Mouse (Mus musculus) layer of hippocampus, adult 18-20 months (tissue): Measurements from ENCODE around the gene Trp73. TPM values are rescaled to one million over a fixed set of nuclear protein-coding genes. Genes with fewer than 3 reads are reported as not detected.

Source experiments
- DNase-seq, 2 experiments: peaks; one replicate each; pipeline ENCODE4 v3.0.0; 2022; ENCODE audit warnings: low spot score in 2 of 2
- total RNA-seq, 2 experiments: library from RNA; stranded (reverse); gene quantifications; 2 replicates each; pipeline ENCODE4 v1.2.3; 2021

Trp73 gene
- total RNA-seq, 2 experiments from 2014 or later: 1.9 to 2.5 TPM

DNA sequence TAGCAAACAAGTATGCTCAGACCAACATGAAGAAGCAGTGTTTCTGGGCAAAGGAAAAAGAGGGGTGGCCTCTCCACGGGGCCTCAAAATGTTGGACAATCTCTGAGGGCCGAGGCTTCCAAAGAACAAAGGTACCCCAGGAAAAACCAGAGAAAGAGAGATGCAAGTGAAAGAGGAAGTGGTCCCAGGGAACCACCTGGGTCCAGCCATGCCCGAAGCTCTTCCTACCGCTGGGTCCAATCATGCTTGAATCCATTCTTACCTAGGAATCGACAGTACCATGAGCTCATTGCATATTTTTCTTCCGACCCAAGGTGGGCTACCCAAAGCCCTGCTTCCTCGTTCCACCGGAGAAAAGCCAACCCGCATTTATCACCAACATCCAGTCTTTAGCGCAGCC is 36.1 kb downstream of the Trp73 start:
- DNase-seq: no peak

- DNase-seq: no peak
Measured at GRCm38 (mm10) chr4:154103386-154103785, 36.6 kb downstream of the Trp73 start.

DNA sequence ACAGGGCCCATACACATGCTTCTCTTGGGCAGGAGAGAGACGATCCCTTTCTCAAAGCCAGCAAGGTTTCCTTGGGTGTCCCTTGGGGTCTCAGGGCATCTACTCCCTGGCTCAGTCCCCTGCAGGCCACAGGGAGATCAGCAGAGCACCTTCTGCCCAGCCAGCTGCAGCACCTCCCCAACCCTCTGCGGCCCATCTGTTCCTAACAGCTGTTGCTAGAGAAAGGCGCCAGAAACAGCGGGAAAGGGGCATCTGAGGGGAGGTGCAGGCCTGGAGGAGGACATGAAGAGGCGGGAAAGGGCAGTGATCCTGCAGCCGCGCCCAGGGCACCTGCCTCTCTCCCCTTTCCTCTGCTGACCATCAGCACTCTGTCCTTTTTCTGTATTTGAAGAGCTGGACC is 40.6 kb downstream of the Trp73 start:
- DNase-seq: no peak

- no peak for DNase-seq
Measured at GRCm38 (mm10) chr4:154096111-154096510, 43.9 kb downstream of the Trp73 start.

GRCm38 (mm10) chr4:154093210-154093609 is 46.8 kb downstream of the Trp73 start:
- DNase-seq: peak in 1 of 2 experiments; percentile 39

DNA sequence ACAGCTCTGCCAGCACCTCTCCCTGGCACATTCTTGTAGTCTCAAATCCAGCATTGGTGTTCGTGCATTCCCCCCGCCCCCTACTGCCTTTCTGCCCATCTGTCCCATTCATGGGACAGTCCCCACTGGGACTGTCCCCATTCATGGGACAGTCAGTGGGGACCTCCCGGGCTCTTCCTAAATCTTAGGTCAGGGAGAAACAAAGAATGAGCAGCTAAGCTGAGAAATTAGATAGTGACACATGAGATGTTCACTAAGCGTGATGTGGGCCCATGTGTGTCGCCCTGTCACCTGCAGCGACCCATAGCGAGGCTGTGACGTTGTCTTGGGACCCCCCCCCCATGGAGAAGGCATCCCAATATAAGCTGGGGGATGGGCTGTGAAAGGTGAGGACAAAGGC is 48.7 kb downstream of the Trp73 start:
- no peak for DNase-seq

GRCm38 (mm10) chr4:154089205-154089604 is 50.8 kb downstream of the Trp73 start:
- no peak for DNase-seq

DNA sequence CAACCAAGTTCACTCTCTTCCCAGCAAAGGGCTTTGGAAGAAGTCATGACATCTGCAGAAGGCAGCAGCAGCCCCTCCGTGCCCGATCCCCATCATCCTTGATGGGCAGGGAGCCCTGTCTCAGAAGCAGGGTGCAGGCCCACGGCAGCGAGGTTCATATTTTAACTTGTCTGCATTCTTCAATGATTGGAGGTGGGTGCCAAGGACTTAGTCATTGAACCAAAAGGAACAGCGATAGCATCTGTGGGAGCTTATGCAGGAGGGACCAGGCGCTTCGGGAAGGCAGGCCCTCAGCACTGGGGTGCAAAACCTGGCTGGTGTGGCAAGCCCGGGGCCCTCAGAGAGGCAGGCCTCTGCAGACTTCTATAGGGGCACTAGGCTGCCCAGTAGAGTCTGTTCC is 53.6 kb downstream of the Trp73 start:
- peak in 1 of 2 experiments; percentile 32 for DNase-seq

GRCm38 (mm10) chr4:154085856-154086255 is 54.2 kb downstream of the Trp73 start:
- peak in 1 of 2 experiments; percentile 78 for DNase-seq

GRCm38 (mm10) chr4:154081974-154082373 is 58.0 kb downstream of the Trp73 start:
- DNase-seq: no peak

DNA sequence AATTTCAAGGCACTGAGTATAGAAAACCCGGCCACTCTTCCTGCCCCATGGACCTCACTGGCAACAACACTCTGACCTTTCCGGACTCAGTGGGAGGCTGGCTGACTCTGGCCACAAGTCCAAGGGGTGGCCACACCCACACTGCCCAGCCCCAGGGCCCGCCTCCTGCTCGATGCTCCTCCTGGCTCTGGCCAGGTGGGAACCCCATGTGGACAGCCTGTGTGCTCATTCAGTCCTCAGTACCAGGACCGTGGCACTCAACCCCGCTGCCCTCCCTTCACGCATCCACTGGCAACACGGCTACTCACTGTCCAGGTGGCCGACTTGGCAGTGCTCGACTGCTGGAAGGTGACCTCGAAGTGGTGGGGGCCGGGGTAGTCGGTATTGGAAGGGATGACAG is 59.0 kb downstream of the Trp73 start:
- DNase-seq: no peak

DNA sequence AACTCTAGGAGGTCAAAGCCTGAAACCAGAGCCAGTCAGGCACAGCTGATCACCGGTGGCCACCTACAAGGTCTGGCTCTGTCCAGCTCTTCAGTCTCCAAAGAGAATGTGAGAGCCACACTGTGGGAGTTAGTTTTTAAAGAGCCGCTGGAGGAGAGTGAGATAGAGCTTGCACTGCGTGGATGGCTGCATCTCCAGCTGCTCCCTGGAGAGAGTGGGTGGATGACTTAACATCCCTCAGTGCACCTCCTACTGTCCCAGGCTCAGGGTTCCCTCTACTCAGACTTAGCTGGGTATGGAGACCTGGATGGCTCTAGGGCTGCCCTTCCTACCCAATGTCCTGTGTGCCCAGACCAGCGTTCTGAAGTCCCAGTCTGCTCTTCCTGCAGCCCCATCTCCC is 59.8 kb downstream of the Trp73 start:
- no peak for DNase-seq

- DNase-seq: peak in 1 of 2 experiments; percentile 21
Measured at GRCm38 (mm10) chr4:154071941-154072340, 68.1 kb downstream of the Trp73 start.

GRCm38 (mm10) chr4:154071521-154071920 is 68.5 kb downstream of the Trp73 start:
- no peak for DNase-seq

DNA sequence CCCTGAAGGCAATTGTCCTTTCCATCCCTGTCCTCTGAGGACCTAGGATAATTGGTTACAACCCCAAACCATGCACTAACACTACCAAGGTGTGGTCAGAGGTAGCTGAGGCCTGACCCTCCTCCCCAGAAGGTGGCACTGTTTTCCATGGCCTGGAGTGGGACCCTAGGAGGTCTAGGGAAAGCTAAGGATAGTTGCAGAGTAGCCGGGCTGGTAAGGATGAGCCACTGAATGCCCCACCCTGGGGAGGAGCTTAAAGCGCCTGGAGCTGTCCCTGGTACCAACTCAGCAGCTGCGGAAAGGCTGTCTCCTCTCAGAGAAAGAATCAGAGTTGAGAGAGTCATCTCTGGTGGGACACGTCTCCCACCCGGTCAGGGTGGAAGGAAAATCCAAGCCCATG is 69.1 kb downstream of the Trp73 start:
- no peak for DNase-seq

GRCm38 (mm10) chr4:154064827-154065773 is 74.9 kb downstream of the Trp73 start:
- DNase-seq: peak; percentile 56 to 67

- no peak for DNase-seq
Measured at GRCm38 (mm10) chr4:154057696-154058095, 82.3 kb downstream of the Trp73 start.

DNA sequence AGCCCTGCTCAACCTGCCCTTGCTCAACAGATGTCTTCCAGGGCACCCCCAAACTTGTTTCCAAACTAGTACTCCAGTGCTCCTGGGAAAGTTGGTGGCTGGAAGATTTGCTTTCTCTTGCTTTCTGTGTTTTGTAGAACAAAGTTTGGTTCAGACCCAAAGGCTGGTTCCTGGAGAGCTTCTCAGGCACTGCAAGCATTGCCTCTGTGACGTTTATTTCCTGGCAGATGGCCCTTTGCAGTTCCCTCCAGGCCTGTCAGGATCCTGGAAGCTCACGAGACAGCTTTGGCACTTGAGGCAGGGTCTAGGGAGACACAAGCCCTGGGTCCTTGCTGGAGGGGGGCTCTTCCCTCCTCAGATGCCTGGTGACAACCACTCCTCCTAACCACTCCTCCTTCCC is 83.3 kb downstream of the Trp73 start:
- DNase-seq: no peak

DNA sequence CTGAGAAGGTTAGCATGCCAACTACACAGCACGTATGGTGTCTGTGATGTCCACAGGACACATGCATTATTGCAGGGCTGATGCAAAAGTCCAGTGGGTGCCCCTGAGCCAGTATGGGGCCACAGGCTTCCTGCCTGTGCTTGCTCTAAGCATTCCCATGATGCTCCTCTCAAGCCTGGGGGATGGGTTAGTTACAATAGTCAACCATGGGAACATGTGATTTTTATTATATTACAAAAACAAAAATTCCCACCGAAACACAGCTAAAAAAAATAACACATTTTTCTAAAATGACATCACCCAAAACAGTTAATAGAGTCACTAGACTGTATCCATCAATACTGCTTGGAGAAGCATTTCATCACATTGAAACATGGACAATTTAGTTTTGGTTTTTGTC is 84.0 kb downstream of the Trp73 start:
- no peak for DNase-seq

- no peak for DNase-seq
Measured at GRCm38 (mm10) chr4:154055482-154055881, 84.5 kb downstream of the Trp73 start.

DNA sequence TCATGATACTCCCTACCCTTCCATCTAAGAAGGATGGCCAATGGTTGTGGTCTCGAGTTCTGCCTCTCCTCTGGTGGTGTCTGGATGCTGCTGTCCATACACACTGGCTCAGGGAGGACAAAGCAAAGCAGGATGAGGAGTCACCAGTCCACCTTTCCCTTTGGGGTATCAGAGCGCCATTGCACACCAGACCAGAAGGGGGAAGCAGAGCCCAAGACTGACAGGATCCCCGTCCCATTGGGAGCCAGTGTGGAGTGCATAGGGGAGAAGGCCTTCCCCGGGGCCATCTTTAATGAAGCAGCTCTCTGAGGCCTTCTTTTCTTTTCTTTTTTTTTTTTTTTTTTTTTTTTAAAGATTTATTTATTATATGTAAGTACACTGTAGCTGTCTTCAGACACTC is 86.9 kb downstream of the Trp73 start:
- DNase-seq: no peak

GRCm38 (mm10) chr4:154051401-154051800 is 88.6 kb downstream of the Trp73 start:
- DNase-seq: no peak

GRCm38 (mm10) chr4:154045837-154046236 is 94.2 kb downstream of the Trp73 start:
- no peak for DNase-seq
